Mouse (Mus musculus) cerebral cortex, adult 2 months (tissue): ENCODE results near the gene Cacna2d2.

Source experiments
- whole genome bisulfite sequencing: fragments of 180-500 bp; shearing (Covaris S2); methylation state at CpG from one replicate; pipeline ENCODE4 v1.1.7; 2018; 5-methylcytosine and 5-hydroxymethylcytosine counted together

The Cacna2d2 gene

GRCm38 (mm10) chr9:107555031-107555457 is 155.6 kb downstream of the Cacna2d2 start:
- under 1% methylated on average over 23 of the region's 23 CpGs for WGBS

DNA sequence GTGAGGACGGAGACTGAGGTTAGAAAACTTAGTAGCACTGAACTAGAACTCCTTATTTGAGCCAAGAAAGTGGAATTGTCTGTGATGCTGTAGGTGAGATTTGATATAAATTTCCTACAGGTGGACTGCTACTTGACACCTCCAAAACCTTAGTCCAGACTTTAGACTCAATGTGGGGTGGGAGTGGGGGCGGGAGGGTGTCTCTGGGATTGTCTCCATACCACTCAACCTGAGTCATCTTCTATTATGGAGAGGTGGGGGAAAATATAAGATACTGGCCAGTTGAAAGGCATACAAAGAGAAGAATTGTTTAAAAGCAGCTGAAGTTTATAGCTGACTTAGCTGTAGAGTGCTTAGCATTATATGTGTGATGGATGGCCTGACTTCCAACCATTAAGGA is 156.3 kb downstream of the Cacna2d2 start:
- WGBS, result 35% methylated on average over 2 of the region's 2 CpGs

- 77% methylated on average over 3 of the region's 3 CpGs for WGBS
These were observed 156.9 kb downstream of the Cacna2d2 start for GRCm38 (mm10) chr9:107556346-107556745.

GRCm38 (mm10) chr9:107563029-107563581 is 163.7 kb downstream of the Cacna2d2 start, which contains the start of gene Tusc2:
Tusc2 (plus strand) TSS chr9:107563255.
- WGBS, result under 1% methylated on average over 46 of the region's 46 CpGs

GRCm38 (mm10) chr9:107565556-107565955 is 166.1 kb downstream of the Cacna2d2 start:
- 46% methylated on average over 5 of the region's 5 CpGs for WGBS

- 51% methylated on average over 15 of the region's 15 CpGs for WGBS
These were observed 166.8 kb downstream of the Cacna2d2 start for GRCm38 (mm10) chr9:107566041-107566709.

DNA sequence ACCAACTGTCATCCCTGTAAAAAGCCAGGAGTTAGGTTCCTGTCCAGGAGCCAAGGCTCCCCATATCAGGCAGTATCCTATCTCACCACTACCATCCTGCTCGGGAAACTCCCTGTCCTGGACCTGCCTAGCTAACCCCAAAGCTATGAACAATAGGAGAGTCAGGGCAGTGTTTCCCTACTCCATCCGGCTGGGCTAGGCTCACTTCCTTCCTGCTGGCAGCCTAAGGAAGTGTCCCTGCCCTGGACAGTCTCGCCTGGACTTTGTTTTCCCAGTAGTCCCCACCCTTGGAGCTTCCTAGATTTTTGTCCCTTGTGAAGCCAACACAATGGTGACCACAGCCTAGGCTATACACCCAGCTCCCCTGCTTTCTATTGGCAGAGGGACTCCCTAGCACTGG is 167.4 kb downstream of the Cacna2d2 start:
- WGBS, result 65% methylated on average over 3 of the region's 3 CpGs

DNA sequence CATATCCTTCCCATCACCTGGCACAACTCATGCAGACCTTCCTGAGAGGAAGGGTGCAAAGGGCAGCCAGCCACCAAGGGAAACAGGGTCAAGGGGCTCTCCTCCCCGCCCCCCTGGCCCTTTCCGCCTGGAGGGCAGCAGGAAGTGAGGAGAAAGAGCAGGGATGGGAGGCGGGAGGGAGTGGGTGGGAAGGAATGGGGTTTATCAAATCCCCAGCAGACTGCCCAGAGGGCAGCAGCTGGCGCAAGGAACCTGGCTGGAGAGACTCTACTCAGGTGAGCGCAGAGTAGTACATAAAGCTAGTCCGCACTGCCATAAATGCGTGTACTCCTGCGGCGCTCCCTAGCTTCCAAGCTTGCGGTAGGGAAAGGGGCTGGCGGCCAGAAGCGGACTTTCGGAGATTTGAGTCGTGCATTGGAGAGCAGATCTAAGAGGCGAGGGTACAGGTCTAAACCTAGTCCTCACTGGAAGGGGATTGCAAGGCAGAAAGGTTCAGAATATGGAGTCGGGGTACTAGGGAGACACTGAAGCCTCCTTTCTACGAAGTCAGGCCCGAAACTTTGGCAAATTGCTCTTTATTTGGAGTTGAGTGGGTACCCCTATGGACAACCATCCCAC is 168.4 kb downstream of the Cacna2d2 start, which contains the start of gene Hyal2:
Hyal2 (plus strand) TSS at position 244 of the 618 bp plus-strand sequence.
- 42% methylated on average over 18 of the region's 18 CpGs for WGBS

GRCm38 (mm10) chr9:107568331-107569261 is 169.2 kb downstream of the Cacna2d2 start:
- 3% methylated on average over 41 of the region's 41 CpGs for WGBS

DNA sequence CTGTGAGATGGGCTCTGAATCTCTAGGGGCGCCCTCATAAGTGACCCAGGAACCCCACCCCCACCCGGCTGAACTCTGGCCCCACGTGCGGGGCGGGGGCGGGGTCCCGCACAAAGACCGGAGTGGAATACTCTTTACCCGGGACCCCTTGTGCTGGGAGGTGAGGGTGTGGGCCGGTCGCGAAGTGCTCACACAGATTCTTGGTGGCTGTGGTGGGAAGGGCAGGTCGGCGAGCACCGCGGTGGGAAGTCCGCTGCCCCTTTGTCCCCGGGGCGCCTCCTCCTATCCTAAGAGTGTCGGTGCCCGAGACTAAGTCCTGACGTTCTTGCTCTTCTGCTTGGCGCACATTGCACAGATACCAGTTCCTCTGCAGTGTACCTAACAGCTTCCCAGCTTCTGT is 169.9 kb downstream of the Cacna2d2 start:
- 1% methylated on average over 23 of the region's 23 CpGs for WGBS

- WGBS, result 50% methylated on average over 13 of the region's 13 CpGs
These were observed 170.6 kb downstream of the Cacna2d2 start for GRCm38 (mm10) chr9:107570016-107570415.

GRCm38 (mm10) chr9:107570845-107571244 is 171.4 kb downstream of the Cacna2d2 start:
- 94% methylated on average over 21 of the region's 21 CpGs for WGBS

- WGBS, result 91% methylated on average over 22 of the region's 22 CpGs
These were observed 172.3 kb downstream of the Cacna2d2 start for GRCm38 (mm10) chr9:107571534-107572326.

DNA sequence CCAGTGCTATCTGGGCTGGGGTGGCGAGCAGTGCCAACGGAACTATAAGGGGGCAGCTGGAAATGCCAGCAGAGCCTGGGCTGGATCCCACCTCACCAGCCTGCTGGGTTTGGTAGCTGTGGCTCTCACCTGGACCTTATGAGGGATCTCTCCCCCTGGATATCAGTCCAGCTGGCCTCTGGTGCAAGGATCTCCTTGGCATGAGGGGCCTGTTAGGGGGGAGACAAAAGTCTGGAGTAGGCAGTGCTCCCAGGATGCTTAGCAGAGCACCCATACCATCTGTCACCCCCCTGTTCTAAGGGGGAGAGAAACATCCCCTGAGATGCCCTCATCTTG is 172.9 kb downstream of the Cacna2d2 start:
- WGBS, result 98% methylated on average over 2 of the region's 2 CpGs

- 82% methylated on average over 6 of the region's 6 CpGs for WGBS
These were observed 174.4 kb downstream of the Cacna2d2 start for GRCm38 (mm10) chr9:107573774-107574173.

DNA sequence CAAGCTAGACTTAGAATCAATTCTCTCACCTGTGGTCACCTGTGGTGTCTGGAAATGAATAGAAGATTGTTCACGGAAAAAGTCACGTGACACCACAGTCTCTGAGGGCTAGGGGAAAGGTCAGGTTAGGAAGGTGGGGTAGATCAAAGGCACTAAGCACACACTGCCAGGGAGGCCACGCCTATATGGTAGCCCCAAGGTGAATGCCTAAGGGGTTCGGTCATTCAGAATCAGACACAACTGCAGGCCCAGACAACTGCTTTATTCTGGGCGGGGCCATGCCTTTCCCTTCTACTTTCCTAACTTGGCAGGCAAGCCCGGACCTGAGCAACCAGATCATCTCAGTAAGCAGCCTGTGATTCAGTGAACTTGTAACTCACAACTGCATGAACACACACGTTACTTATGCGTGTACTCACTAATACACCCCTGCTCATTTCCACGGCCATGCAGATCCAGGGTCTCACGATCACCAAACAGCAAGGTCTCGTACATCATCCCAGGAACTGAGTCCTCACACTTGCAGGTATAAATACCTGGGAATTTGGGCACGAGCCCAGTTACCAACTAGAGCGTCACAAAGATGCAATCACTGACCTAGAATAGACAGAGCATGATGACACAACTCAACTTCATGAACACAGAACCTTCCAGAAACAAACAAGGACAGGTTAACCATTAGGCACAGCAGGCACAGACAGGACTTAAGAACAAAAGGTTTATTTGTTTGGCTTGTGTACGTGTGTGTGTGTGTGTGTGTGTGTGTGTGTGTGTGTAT is 176.4 kb downstream of the Cacna2d2 start:
- 83% methylated on average over 14 of the region's 14 CpGs for WGBS

DNA sequence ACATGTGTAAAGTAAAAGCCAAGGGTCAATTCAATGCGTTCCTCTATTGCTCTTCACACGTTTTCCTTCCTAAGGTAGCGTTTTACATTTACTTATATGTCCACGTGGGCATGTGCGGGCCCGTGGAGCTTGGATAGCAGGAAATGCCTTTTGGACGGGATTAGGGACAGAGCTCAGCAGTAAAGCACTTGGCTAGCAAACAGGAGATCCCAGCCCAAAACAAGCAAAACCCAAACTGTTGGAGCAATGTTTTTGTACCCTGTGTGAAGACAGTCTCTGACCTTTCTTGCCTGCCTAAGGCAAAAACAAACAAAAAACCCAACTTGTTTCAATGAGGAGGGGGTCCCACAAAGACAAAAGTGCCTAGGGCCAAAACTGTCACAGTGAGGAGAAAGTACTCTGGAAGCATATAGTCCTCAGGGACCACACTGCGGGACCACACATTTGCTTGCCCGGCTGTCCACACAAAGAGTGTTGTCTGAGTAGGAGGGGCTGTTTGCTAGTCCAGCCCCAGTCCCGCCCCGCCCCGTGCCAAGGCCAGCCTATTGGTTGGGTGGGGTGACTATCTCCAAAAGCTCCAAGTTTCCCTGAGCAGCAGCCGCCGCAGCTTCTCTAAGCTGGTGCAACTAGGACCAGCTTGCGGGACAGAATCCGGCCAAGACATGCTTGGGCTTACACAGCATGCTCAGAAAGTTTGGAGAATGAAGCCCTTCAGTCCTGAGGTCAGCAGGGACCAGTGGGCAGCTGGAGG is 177.1 kb downstream of the Cacna2d2 start, which contains the start of gene Hyal1:
Hyal1 (plus strand) TSS at position 571 of the 751 bp plus-strand sequence.
- WGBS, result 36% methylated on average over 16 of the region's 16 CpGs

GRCm38 (mm10) chr9:107577871-107578270 is 178.5 kb downstream of the Cacna2d2 start:
- 84% methylated on average over 10 of the region's 10 CpGs for WGBS

- WGBS, result 73% methylated on average over 3 of the region's 3 CpGs
These were observed 179.2 kb downstream of the Cacna2d2 start, which contains the start of gene Naa80 for GRCm38 (mm10) chr9:107578587-107578986. Naa80 (plus strand) TSS chr9:107578887.
